Mouse (Mus musculus): Measurements from ENCODE around the gene Mex3b. TPM values are rescaled to one million over a fixed set of nuclear protein-coding genes. Genes with fewer than 3 reads are reported as not detected.

Gene Mex3b
- polyA plus RNA-seq, 1 experiment = 7.3 TPM

DNA sequence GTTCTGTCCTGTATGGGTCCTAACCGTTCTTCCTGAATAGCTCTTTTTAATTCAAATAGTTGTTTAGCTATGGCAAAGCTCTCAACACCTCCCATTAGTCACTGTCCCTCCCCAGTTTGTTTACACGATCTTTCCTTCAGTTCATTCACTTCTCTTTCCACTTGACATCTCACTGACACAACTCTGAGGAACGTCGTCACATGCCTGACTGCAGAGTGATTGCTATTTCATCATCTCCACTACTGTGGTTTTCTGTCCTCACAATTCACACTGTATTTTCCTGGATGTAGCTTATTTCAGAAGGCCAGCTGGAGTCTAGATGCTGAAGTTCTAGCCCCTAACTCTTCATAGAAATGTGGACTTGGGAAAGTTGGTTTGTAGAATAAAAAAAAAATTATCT is 8.5 kb upstream of the Mex3b start:
- no peak for DNase-seq (ENCODE audit: low read depth in 1 of 2, low spot score in 2 of 2)
- H3K27ac ChIP-seq (ENCODE audit: insufficient read depth, low read length) = no peak overlapping the region
- H3K4me1 ChIP-seq (ENCODE audit: control insufficient read depth, insufficient read depth, insufficient read length) = no peaks in the 10 kb centered on the region
- H3K4me3 ChIP-seq (ENCODE audit: extremely low read depth, insufficient read depth, insufficient read length) = no peak overlapping the region
- TF ChIP-seq POLR2A (IDR thresholded peaks at IDR 0.05; ENCODE audit: low read depth, low read length) (no peak), CTCF (IDR thresholded peaks at IDR 0.05; ENCODE audit: extremely low read depth, insufficient read depth, insufficient read length, insufficient replicate concordance) (no peak)
- no peaks in the 10 kb centered on the region for H3K36me3 ChIP-seq (ENCODE audit: control insufficient read depth, insufficient read depth, low read length)
- 67% methylated on average over 4 of the region's 4 CpGs for WGBS
- no peaks in the 10 kb centered on the region for H3K27me3 ChIP-seq (ENCODE audit: control insufficient read depth, insufficient read depth, low read length)

DNA sequence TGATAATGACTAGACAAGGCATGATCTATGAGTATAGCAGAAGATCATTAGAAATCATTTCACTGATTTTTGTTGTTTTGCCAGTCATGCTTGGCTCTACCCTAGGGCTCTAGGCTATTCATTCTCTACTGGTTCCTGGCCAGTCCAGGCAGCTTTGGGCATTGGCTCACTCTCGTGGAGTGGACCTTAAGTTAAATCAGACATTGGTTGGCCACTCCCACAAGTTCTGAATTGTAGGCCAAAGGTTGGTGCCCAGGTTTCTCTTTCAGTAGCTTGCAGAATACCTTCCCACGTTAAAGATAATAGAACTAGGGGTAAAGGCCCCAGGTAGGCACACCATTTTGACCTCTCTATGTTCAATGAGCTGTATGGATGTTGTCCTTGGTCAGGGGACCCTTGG is 6.5 kb upstream of the Mex3b start:
- no peaks in the 10 kb centered on the region for H3K4me1 ChIP-seq (ENCODE audit: control insufficient read depth, insufficient read depth, insufficient read length)
- H3K4me3 ChIP-seq (ENCODE audit: extremely low read depth, insufficient read depth, insufficient read length) = no peak overlapping the region
- DNase-seq (ENCODE audit: low read depth in 1 of 2, low spot score in 2 of 2) = no peak
- H3K27ac ChIP-seq (ENCODE audit: insufficient read depth, low read length) = no peak overlapping the region
- no peaks in the 10 kb centered on the region for H3K36me3 ChIP-seq (ENCODE audit: control insufficient read depth, insufficient read depth, low read length)
- no peaks in the 10 kb centered on the region for H3K27me3 ChIP-seq (ENCODE audit: control insufficient read depth, insufficient read depth, low read length)
- 77% methylated on average over 2 of the region's 2 CpGs for WGBS
- no peak for TF ChIP-seq CTCF (IDR thresholded peaks at IDR 0.05; ENCODE audit: extremely low read depth, insufficient read depth, insufficient read length, insufficient replicate concordance)
- no peak for TF ChIP-seq POLR2A (IDR thresholded peaks at IDR 0.05; ENCODE audit: low read depth, low read length)

DNA sequence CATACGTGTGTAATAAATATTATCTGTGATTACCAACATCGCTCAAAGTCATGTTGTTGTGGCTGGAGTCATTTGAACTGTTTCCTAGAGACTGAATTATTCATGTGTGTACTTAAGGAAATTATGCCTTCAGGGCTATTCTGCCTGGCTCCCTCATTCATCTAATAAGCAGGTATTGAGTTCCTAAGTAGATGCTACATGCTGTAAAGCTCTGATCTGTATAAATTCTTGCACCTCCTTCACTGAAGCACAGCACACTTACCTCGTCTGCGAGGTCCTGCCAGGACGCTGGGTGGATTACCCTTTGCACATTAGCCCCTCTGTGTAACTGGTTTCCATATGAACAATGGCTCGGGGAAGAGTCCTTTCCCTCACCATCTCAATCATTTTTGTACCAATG is 3.8 kb upstream of the Mex3b start:
- H3K4me1 ChIP-seq (ENCODE audit: control insufficient read depth, insufficient read depth, insufficient read length) = no peaks in the 10 kb centered on the region; the same call in none of the 2 replicates
- H3K4me3 ChIP-seq (ENCODE audit: extremely low read depth, insufficient read depth, insufficient read length) = no peak overlapping the region
- no peak for TF ChIP-seq CTCF (IDR thresholded peaks at IDR 0.05; ENCODE audit: extremely low read depth, insufficient read depth, insufficient read length, insufficient replicate concordance)
- no peak for TF ChIP-seq POLR2A (IDR thresholded peaks at IDR 0.05; ENCODE audit: low read depth, low read length)
- H3K27me3 ChIP-seq (ENCODE audit: control insufficient read depth, insufficient read depth, low read length) = no peaks in the 10 kb centered on the region
- H3K36me3 ChIP-seq (ENCODE audit: control insufficient read depth, insufficient read depth, low read length) = no peaks in the 10 kb centered on the region
- 90% methylated on average over 6 of the region's 6 CpGs for WGBS
- DNase-seq (ENCODE audit: low read depth in 1 of 2, low spot score in 2 of 2) = no peak
- no peak overlapping the region for H3K27ac ChIP-seq (ENCODE audit: insufficient read depth, low read length)

DNA sequence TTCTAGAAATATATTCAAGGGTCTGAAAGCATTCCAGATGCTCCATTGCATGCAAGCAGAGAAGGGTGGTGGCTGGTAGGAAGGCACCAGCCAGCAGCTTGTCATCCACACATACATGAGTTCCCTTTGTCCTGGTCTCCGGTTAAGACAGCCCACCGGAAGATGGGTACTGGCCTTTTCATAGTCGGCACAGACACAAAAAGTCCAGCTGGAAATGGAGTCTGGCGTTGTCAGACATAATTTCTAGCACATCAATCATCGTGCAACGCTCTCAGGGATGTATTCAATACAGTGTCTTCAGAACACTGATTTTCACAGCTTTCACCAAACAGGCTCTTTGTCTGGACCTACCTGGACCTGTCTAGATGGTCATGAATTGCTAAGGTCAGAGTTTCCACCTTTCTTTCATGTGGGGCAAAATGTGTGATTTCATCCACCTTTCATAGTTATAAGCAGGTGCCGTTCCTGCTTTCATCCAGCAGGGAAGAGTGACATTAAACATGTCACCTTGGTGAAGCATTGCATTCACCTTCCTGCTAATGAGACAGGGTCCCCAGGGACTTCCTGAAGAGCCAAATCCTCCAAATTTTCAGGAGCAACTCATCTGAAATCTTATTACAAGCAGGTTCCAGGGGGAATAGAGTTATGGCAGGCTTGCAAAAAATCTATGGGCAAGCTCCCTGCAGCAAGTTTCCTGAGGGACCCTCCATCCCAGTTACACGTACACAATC is 2.7 kb upstream of the Mex3b start:
- no peak overlapping the region for H3K4me3 ChIP-seq (ENCODE audit: extremely low read depth, insufficient read depth, insufficient read length)
- no peaks in the 10 kb centered on the region for H3K27me3 ChIP-seq (ENCODE audit: control insufficient read depth, insufficient read depth, low read length)
- TF ChIP-seq POLR2A (IDR thresholded peaks at IDR 0.05; ENCODE audit: low read depth, low read length) (no peak), CTCF (IDR thresholded peaks at IDR 0.05; ENCODE audit: extremely low read depth, insufficient read depth, insufficient read length, insufficient replicate concordance) (no peak)

DNA sequence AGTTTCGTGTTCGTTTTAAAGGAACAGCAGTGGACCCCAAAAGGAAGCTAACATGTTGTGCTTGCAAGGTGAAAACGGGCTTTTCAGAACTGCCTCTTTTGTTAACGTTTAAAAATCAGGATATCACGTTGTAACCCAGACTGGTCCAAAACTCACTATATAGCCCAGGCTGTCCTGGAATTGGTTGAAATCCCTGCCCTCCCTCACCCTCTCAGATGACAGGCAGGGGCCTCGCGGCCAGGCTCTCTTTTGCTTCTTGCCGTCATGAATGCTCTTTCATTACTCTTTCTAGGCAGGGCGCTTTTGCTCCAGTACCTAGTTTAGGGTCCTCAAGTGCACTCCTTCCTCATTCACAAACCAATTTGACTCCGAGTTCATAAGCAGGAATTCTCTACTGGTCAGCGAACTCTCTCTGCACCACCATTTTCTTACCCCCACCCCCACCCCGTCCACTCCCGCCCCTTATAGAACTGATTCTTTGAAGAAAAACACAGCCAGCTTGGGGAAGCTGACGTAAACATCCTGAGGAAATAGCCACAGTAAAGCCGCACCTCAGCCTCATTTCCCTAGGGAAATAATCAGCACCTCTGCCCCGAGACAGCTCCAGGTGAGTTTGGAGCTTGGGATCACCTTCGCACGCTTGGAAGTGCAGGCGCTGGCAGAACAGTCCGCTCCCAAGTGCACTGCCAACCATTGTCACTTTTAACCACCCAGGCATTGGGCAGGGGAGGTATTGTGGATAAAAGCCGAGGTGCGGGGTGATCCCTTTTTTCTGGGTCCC is 2.0 kb upstream of the Mex3b start:
- H3K27me3 ChIP-seq (ENCODE audit: control insufficient read depth, insufficient read depth, low read length) = no peaks in the 10 kb centered on the region
- H3K4me1 ChIP-seq (ENCODE audit: control insufficient read depth, insufficient read depth, insufficient read length) = peaks cover 7% of the 10 kb centered on the region
- no peak for TF ChIP-seq CTCF (IDR thresholded peaks at IDR 0.05; ENCODE audit: extremely low read depth, insufficient read depth, insufficient read length, insufficient replicate concordance)
- no peak for TF ChIP-seq POLR2A (IDR thresholded peaks at IDR 0.05; ENCODE audit: low read depth, low read length)
- H3K27ac ChIP-seq (ENCODE audit: insufficient read depth, low read length) = peak overlapping the region; percentile 76
- 3% methylated on average over 22 of the region's 22 CpGs for WGBS
- H3K36me3 ChIP-seq (ENCODE audit: control insufficient read depth, insufficient read depth, low read length) = peaks cover 7% of the 10 kb centered on the region
- peak overlapping the region; percentile 67 for H3K4me3 ChIP-seq (ENCODE audit: extremely low read depth, insufficient read depth, insufficient read length)
- peak in 1 of 2 experiments; percentile 40 for DNase-seq (ENCODE audit: low read depth in 1 of 2, low spot score in 2 of 2)

More for the DNA sequence above, 2.7 kb upstream of the Mex3b start:
- Histone ChIP-seq H3K4me1 (ENCODE audit: control insufficient read depth, insufficient read depth, insufficient read length) (peaks cover 7% of the 10 kb centered on the region), H3K27ac (ENCODE audit: insufficient read depth, low read length) (no peak overlapping the region), H3K36me3 (ENCODE audit: control insufficient read depth, insufficient read depth, low read length) (peaks cover under 1% of the 10 kb centered on the region)
- 84% methylated on average over 8 of the region's 8 CpGs for WGBS
- DNase-seq (ENCODE audit: low read depth in 1 of 2, low spot score in 2 of 2) = no peak

DNA sequence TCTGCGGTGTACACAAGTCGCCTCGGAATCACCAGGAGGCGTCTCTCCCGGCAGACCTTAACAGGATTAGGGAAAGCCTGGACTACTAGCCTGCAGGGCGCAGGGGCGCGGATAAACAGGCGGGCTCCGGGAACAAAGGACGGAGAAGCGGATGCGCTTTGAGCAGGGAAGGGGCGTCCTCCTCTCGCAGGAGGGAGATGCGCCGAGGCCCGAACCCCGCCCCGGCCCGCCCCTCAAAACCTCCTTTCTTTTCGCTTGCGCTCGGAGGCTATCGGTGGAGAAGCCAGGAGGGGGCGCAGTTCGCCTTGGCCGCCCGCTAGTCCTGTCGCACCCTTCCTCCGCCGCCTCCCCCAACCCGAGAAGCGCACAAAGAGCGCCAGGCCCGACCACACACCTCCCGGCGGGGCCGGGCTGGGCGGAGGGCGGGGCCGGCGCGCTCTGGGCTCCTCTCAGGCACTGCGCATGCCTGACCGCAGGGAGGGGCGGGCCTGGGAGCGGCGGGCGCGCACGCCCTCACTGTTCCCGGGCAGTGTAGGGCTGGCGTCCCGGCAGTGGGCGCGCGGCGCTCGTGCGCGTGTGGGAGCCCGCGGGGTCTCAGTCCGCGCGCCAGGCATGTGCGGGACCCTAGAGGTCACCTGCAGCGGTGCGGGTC is 1.2 kb upstream of the Mex3b start:
- Histone ChIP-seq H3K36me3 (ENCODE audit: control insufficient read depth, insufficient read depth, low read length) (peaks cover 7% of the 10 kb centered on the region), H3K27ac (ENCODE audit: insufficient read depth, low read length) (peak overlapping the region; percentile 99), H3K4me3 (ENCODE audit: extremely low read depth, insufficient read depth, insufficient read length) (peak overlapping the region; percentile 69), H3K4me1 (ENCODE audit: control insufficient read depth, insufficient read depth, insufficient read length) (peaks cover 7% of the 10 kb centered on the region), H3K27me3 (ENCODE audit: control insufficient read depth, insufficient read depth, low read length) (no peaks in the 10 kb centered on the region)
- whole genome bisulfite sequencing = 1% methylated on average over 70 of the region's 70 CpGs
- TF ChIP-seq CTCF (IDR thresholded peaks at IDR 0.05; ENCODE audit: extremely low read depth, insufficient read depth, insufficient read length, insufficient replicate concordance) = peak; percentile 85
- TF ChIP-seq POLR2A (IDR thresholded peaks at IDR 0.05; ENCODE audit: low read depth, low read length) = peak; percentile 81
- DNase-seq (ENCODE audit: low read depth in 1 of 2, low spot score in 2 of 2) = peak; percentile 95 to 98

Measured in spleen, adult 2 months (tissue).